Mouse (Mus musculus) forebrain, embryonic 14.5 days (tissue): ENCODE data around the gene Galnt7. TPM values are rescaled to one million over a fixed set of nuclear protein-coding genes. Genes with fewer than 3 reads are reported as not detected.
A peak's percentile ranks its signal among the peaks of the same experiment; 100 is the strongest.

Experiments
- ATAC-seq: fragments of 200-750 bp; cut with Nextera tagmentation; 2 replicates; pipeline ENCODE4 v1.8.0; 2017; ENCODE audit warnings: mild to moderate bottlenecking, moderate library complexity
- DNase-seq: peaks from one replicate; pipeline ENCODE4 v3.0.0-alpha.2; 2015; ENCODE audit warnings: low spot score
- H3K27ac ChIP-seq: fragments of 300-500 bp; sonication (generic); 2 replicates; pipeline ENCODE4 v1.5.1; 2014; ENCODE audit warnings: low read depth, mild to moderate bottlenecking, control low read depth, low read length, moderate library complexity
- H3K27me3 ChIP-seq: fragments of 300-500 bp; sonication (generic); replicated peaks from 2 replicates; pipeline ENCODE4 v1.6.1; 2014; ENCODE audit warnings: low read length, control low read depth, mixed read lengths; ENCODE audit not compliant: control insufficient read depth, insufficient read depth
- H3K36me3 ChIP-seq: fragments of 300-500 bp; sonication (generic); 2 replicates; pipeline ENCODE4 v1.6.1; 2014; ENCODE audit warnings: low read length, control low read depth; ENCODE audit not compliant: control insufficient read depth, insufficient read depth
- H3K4me1 ChIP-seq: fragments of 300-500 bp; sonication (generic); 2 replicates; pipeline ENCODE4 v1.6.1; 2014; ENCODE audit warnings: antibody characterized with exemption, low read length, control low read depth; ENCODE audit not compliant: control insufficient read depth, insufficient read depth
- H3K4me2 ChIP-seq: fragments of 300-500 bp; sonication (generic); 2 replicates; pipeline ENCODE4 v1.6.1; 2014; ENCODE audit warnings: mild to moderate bottlenecking, control low read depth, low read length
- H3K4me3 ChIP-seq: fragments of 300-500 bp; sonication (generic); 2 replicates; pipeline ENCODE4 v1.5.1; 2014; ENCODE audit warnings: low read depth, low read length, control low read depth
- H3K9ac ChIP-seq: fragments of 300-500 bp; sonication (generic); 2 replicates; pipeline ENCODE4 v1.6.1; 2014; ENCODE audit warnings: mild to moderate bottlenecking, low read length, control low read depth, moderate library complexity
- H3K9me3 ChIP-seq: fragments of 300-500 bp; sonication (generic); replicated peaks from 2 replicates; pipeline ENCODE4 v1.6.1; 2016; ENCODE audit warnings: low read length, control low read depth, mixed read lengths; ENCODE audit not compliant: control insufficient read depth
- WGBS: fragments of 180-500 bp; shearing (Covaris S2); extraction: QIAGEN DNeasy Blood & Tissue Kit; methylation state at CpG from one replicate; pipeline ENCODE4 v1.1.7; 2014; 5-methylcytosine and 5-hydroxymethylcytosine counted together
- polyA plus RNA-seq: library from polyadenylated mRNA; unstranded; fragments of >200 nt; fragmentation: Nextera tagmentation; extraction: Ambion mirVana; gene quantifications from 2 replicates; pipeline ENCODE4 v1.2.1, GENCODE M21; 2014

The Galnt7 gene
- polyA plus RNA-seq, 1 experiment from 2014 or later = 9.1 TPM

DNA sequence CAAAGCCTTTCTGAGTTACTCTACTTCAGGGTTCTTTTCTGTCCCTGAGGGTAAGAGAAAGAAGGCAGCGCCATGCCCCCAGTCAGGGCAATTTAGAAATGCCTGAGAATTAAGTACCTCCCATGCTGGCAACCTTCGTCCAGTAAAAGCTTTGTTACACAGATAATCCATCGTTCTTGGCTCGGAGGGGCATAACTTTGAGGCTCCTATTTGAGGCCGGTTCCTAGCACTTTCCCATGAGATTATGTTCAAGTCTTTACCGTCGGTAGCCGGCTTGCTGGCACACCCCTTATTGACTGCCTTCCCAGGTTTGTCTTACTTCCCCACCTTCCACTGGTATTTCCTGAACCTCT lies 154.4 kb downstream of the Galnt7 start:
- H3K9ac ChIP-seq = no peak overlapping the region; the same call in 1 of the 2 replicates
- peak overlapping the region; percentile 5; the same call in 1 of the 2 replicates for H3K4me3 ChIP-seq
- H3K27ac ChIP-seq = 0 out of 2 replicates have a peak overlapping the region, but pooled peaks have one; percentile 63
- H3K9me3 ChIP-seq = no peaks in the 10 kb centered on the region
- peak overlapping the region; percentile 28 for H3K4me2 ChIP-seq
- ATAC-seq (peak; percentile 65), DNase-seq (peak; percentile 72)
- WGBS = 18% methylated on average over 8 of the region's 8 CpGs
- peaks cover 4% of the 10 kb centered on the region; the same call in 1 of the 2 replicates for H3K4me1 ChIP-seq
- no peaks in the 10 kb centered on the region for H3K36me3 ChIP-seq
- no peaks in the 10 kb centered on the region for H3K27me3 ChIP-seq

GRCm38 (mm10) chr8:57491873-57492272 lies 161.0 kb downstream of the Galnt7 start:
- H3K4me2 ChIP-seq = no peak overlapping the region
- H3K27ac ChIP-seq = no peak overlapping the region
- DNase-seq (no peak), ATAC-seq (no peak)
- H3K9ac ChIP-seq = no peak overlapping the region
- H3K4me3 ChIP-seq = no peak overlapping the region
- H3K36me3 ChIP-seq = no peaks in the 10 kb centered on the region
- H3K27me3 ChIP-seq = no peaks in the 10 kb centered on the region
- no peaks in the 10 kb centered on the region for H3K9me3 ChIP-seq
- no peaks in the 10 kb centered on the region for H3K4me1 ChIP-seq
- WGBS = 95% methylated on average over 4 of the region's 4 CpGs

GRCm38 (mm10) chr8:57489896-57490295 lies 162.9 kb downstream of the Galnt7 start:
- Histone ChIP-seq H3K36me3 (no peaks in the 10 kb centered on the region), H3K9me3 (no peaks in the 10 kb centered on the region), H3K27ac (no peak overlapping the region), H3K9ac (no peak overlapping the region), H3K27me3 (no peaks in the 10 kb centered on the region), H3K4me3 (no peak overlapping the region), H3K4me1 (peaks cover 8% of the 10 kb centered on the region), H3K4me2 (no peak overlapping the region)
- ATAC-seq (no peak), DNase-seq (no peak)

- Histone ChIP-seq H3K9ac (no peak overlapping the region), H3K4me2 (no peak overlapping the region), H3K4me1 (peaks cover 8% of the 10 kb centered on the region), H3K36me3 (no peaks in the 10 kb centered on the region), H3K27ac (no peak overlapping the region), H3K9me3 (no peaks in the 10 kb centered on the region), H3K27me3 (no peaks in the 10 kb centered on the region), H3K4me3 (no peak overlapping the region)
- WGBS = 94% methylated on average over 1 of the region's 1 CpGs
- no peak for ATAC-seq
- no peak for DNase-seq
Observed at GRCm38 (mm10) chr8:57489366-57489765, 163.5 kb downstream of the Galnt7 start.

- H3K27me3 ChIP-seq = no peaks in the 10 kb centered on the region
- peak overlapping the region; percentile 92 for H3K4me3 ChIP-seq
- H3K9ac ChIP-seq = peak overlapping the region; percentile 70
- peaks cover 4% of the 10 kb centered on the region for H3K36me3 ChIP-seq
- peak; percentile 78 for DNase-seq
- H3K27ac ChIP-seq = peak overlapping the region; percentile 99
- ATAC-seq = peak; percentile 58
- H3K4me2 ChIP-seq = peak overlapping the region; percentile 72
- H3K4me1 ChIP-seq = peaks cover 8% of the 10 kb centered on the region
- H3K9me3 ChIP-seq = no peaks in the 10 kb centered on the region
- under 1% methylated on average over 25 of the region's 25 CpGs for WGBS
Observed at GRCm38 (mm10) chr8:57488312-57488765, 164.5 kb downstream of the Galnt7 start.

DNA sequence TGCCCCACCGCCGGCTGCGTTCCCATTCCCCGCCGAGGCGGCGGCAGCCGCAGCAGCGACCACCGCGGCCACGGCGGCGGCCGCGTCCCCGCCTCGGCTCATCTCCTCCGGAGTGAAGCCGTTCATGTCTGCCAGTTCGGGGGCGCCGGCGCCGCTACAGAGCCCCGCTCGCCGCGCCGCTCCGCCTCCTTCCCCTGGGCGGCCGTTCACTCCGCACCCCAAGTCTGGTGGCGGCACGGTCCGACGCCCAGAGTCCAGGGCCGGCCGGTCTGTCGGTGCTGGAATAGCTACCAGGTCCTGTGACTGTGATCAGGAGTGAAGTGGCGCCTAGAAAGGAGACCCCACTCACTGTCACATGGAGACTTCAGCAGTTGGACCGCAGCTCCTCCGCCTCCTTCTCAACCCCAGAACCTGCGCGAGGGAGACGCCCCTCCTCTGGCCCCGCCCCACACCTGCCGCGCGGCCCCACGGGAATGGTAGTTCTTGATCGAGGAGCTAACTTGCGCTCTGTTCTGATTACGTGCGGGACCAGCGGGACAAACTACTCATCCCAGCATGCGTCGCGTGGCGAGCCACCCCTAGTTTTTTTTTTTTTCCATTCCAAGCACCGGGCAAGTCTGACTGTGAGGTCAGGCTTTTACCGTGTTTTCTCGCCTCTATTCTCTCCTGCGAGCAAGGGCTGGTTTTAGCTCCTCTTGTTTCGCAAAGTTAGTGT lies 165.2 kb downstream of the Galnt7 start, which contains the start of gene Sap30:
TSS of gene Sap30 (minus strand) at position 420 of the 715 bp plus-strand sequence.
- Histone ChIP-seq H3K4me1 (peaks cover 8% of the 10 kb centered on the region), H3K27me3 (no peaks in the 10 kb centered on the region), H3K27ac (peak within 1 kb of the TSS; percentile 99), H3K4me3 (peak within 1 kb of the TSS; percentile 92), H3K9me3 (no peaks in the 10 kb centered on the region), H3K9ac (peak within 1 kb of the TSS; percentile 98), H3K36me3 (peaks cover 8% of the 10 kb centered on the region), H3K4me2 (peak within 1 kb of the TSS; percentile 72)
- DNase-seq (peak; percentile 98), ATAC-seq (peak; percentile 97)
- under 1% methylated on average over 61 of the region's 66 CpGs for WGBS

GRCm38 (mm10) chr8:57486491-57487440 lies 166.1 kb downstream of the Galnt7 start:
- Histone ChIP-seq H3K27me3 (no peaks in the 10 kb centered on the region), H3K9ac (peak overlapping the region; percentile 98), H3K36me3 (peaks cover 14% of the 10 kb centered on the region), H3K4me2 (peak overlapping the region; percentile 67), H3K4me3 (peak overlapping the region; percentile 92), H3K27ac (peak overlapping the region; percentile 99), H3K4me1 (peaks cover 8% of the 10 kb centered on the region), H3K9me3 (no peaks in the 10 kb centered on the region)
- ATAC-seq (peak; percentile 58), DNase-seq (peak; percentile 73)
- under 1% methylated on average over 54 of the region's 54 CpGs for WGBS

DNA sequence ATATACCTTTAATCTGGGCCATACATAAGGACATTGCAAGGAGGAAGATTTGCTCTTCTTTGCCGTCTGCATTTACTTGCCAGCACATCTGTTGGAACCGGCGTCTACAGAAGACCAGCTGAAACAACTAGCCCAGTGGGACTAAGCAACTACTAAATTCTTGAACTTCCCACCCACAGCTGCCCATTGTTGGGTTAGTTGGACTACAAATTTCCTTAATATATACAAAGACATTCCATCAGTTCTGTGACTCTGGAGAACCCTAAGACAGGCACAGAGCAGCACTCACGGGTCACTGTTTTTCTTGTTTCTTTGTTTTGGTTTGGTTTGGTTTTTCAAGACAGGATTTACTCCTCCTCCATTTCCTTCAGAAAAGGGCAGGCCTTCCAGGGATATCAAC lies 172.2 kb downstream of the Galnt7 start:
- Histone ChIP-seq H3K4me3 (no peak overlapping the region), H3K27ac (no peak overlapping the region), H3K27me3 (no peaks in the 10 kb centered on the region), H3K9me3 (no peaks in the 10 kb centered on the region), H3K36me3 (peaks cover 21% of the 10 kb centered on the region), H3K4me1 (peaks cover 6% of the 10 kb centered on the region), H3K4me2 (no peak overlapping the region), H3K9ac (no peak overlapping the region)
- no peak for DNase-seq
- WGBS = 85% methylated on average over 4 of the region's 4 CpGs
- ATAC-seq = no peak
